Mouse (Mus musculus): Measurements from ENCODE around the gene Otud7a. TPM values are rescaled to one million over a fixed set of nuclear protein-coding genes. Genes with fewer than 3 reads are reported as not detected.
"Not testable (repeated sequence)": the region's sequence is repeated elsewhere in the genome, so short reads cannot be mapped to it uniquely, and the experiment has no call there.

Gene Otud7a
- total and polyA plus RNA-seq, 2 experiments from 2014 or later = 3.8 to 21.6 TPM

DNA sequence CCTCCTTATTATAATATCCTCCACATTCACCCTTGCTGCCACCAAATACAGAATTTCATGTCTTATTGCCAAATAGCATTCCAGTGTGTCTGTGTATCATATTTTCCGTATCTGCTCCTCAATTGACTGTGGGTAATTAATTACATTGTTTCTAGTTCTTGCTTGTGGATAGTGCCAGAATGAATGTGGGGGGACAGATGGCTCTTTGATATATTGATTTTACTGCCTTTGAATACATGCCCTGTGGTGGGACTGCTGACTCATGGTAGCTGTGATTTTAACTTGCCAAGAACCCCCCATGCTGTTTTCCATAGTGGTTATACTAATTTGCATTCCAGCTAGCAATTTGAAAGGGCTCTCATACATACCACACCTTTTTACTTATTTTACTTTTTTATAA, 215.7 kb downstream of the Otud7a start:
- ATAC-seq (peak; percentile 47), DNase-seq (no peak)
- WGBS = 26% methylated on average over 1 of the region's 1 CpGs
- H3K27me3 ChIP-seq (ENCODE audit: insufficient read depth, low read length) = no peaks in the 10 kb centered on the region
- H3K27ac ChIP-seq (ENCODE audit: low read depth, low read length) = no peak overlapping the region
- no peak for TF ChIP-seq CTCF (IDR thresholded peaks at IDR 0.05; ENCODE audit: low read depth)
- H3K4me1 ChIP-seq (ENCODE audit: insufficient read depth) = no peaks in the 10 kb centered on the region
- no peak overlapping the region for H3K9ac ChIP-seq
- no peak overlapping the region for H3K4me2 ChIP-seq (ENCODE audit: low read depth)
- H3K4me3 ChIP-seq (ENCODE audit: low read depth, low read length) = no peak overlapping the region
- peaks cover 7% of the 10 kb centered on the region; the same call in 1 of the 2 replicates for H3K9me3 ChIP-seq (ENCODE audit: low read length)
- no peaks in the 10 kb centered on the region for H3K36me3 ChIP-seq (ENCODE audit: insufficient read depth)

DNA sequence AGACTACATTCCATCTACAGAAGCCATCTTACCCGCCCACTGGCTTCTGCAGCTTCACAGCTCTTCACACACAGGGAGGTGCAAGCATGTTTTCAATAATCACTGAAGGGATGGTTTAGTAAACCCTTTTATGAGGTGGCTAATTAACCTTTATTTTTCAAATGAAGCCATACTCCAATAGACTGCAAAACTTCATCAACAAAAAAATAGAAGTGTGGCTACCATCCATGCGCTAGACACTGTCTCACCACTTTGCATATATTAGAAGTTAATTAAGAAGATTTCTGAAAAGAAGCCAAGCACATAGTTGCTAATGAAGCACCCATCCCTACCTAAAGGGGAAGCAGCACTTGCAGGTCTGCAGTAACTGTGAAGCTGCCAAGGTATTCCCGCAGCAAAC, 218.2 kb downstream of the Otud7a start:
- H3K27ac ChIP-seq (ENCODE audit: low read depth, low read length) = no peak overlapping the region
- peaks cover 7% of the 10 kb centered on the region; the same call in 1 of the 2 replicates for H3K9me3 ChIP-seq (ENCODE audit: low read length)
- TF ChIP-seq CTCF (IDR thresholded peaks at IDR 0.05; ENCODE audit: low read depth) = no peak
- no peak overlapping the region for H3K4me2 ChIP-seq (ENCODE audit: low read depth)
- H3K9ac ChIP-seq = no peak overlapping the region
- ATAC-seq = no peak; the same call in 1 of the 2 replicates
- DNase-seq = no peak
- H3K4me3 ChIP-seq (ENCODE audit: low read depth, low read length) = no peak overlapping the region
- H3K4me1 ChIP-seq (ENCODE audit: insufficient read depth) = no peaks in the 10 kb centered on the region
- no peaks in the 10 kb centered on the region for H3K27me3 ChIP-seq (ENCODE audit: insufficient read depth, low read length)
- H3K36me3 ChIP-seq (ENCODE audit: insufficient read depth) = no peaks in the 10 kb centered on the region
- 59% methylated on average over 3 of the region's 3 CpGs for WGBS

DNA sequence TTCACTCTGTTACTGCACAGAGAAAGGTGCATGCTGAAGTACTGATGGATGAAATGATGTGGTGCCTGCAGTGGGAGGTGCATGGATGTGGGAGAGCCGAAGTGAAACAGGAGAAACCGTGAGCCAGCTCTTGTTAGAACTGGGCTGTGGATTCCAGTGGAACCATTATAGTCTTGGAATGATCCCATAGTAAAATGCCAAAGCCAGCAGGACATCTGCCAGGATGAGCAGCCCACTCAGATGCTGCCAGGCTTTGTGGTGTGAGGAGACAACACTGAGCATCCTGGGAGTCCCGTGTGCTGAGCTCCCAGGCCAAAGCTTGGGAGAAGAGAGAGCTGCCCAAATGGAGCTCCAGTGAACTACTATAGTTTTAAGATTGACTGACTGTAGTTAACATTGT, 220.9 kb downstream of the Otud7a start:
- no peak overlapping the region for H3K9ac ChIP-seq
- no peak overlapping the region for H3K4me3 ChIP-seq (ENCODE audit: low read depth, low read length)
- H3K36me3 ChIP-seq (ENCODE audit: insufficient read depth) = no peaks in the 10 kb centered on the region
- H3K4me2 ChIP-seq (ENCODE audit: low read depth) = no peak overlapping the region
- no peak for TF ChIP-seq CTCF (IDR thresholded peaks at IDR 0.05; ENCODE audit: low read depth)
- no peak for ATAC-seq
- H3K27me3 ChIP-seq (ENCODE audit: insufficient read depth, low read length) = no peaks in the 10 kb centered on the region
- no peaks in the 10 kb centered on the region for H3K4me1 ChIP-seq (ENCODE audit: insufficient read depth)
- no peaks in the 10 kb centered on the region for H3K9me3 ChIP-seq (ENCODE audit: low read length)
- WGBS = 67% methylated on average over 3 of the region's 3 CpGs
- no peak overlapping the region for H3K27ac ChIP-seq (ENCODE audit: low read depth, low read length)
- DNase-seq = no peak

DNA sequence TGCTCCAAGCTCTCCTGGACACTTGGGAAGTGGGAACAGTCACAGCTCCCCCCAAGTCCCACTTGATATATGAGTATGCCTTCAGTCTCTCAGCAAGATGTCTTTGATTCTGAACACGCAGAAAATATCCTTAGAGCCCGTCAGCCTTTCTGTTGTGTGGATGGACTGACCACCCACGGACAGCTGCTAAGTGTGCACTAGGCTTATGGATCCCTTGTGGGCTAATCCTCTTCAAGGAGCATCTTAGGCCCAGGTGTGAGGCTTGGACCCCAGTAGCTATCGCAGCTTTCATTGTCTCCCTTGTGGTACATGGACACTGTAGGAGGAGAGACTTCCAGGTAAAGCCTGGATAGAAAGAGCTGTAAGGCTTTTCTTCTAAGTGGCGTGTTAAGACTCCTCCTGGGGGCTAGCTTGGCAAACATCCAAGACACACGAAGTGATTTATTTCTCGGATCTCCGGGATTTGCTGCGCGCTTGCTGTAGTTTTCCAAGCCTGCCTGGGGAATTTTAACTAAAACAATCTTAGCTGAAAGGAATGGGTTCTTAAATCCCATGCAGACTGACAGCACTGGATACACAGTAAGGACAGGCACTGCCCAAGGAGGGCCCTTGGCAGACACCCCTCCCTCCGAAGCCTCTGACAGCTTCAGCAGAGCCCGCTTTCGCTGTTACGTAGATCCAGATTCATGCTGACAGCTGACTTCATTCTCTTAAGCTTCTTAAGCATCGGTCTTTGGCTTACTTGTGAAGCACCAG, 223.6 kb downstream of the Otud7a start:
- Histone ChIP-seq H3K4me1 (ENCODE audit: insufficient read depth) (no peaks in the 10 kb centered on the region), H3K4me2 (ENCODE audit: low read depth) (peak overlapping the region; percentile 20; the same call in 1 of the 2 replicates), H3K27me3 (ENCODE audit: insufficient read depth, low read length) (no peaks in the 10 kb centered on the region), H3K9me3 (ENCODE audit: low read length) (no peaks in the 10 kb centered on the region), H3K36me3 (ENCODE audit: insufficient read depth) (no peaks in the 10 kb centered on the region), H3K4me3 (ENCODE audit: low read depth, low read length) (no peak overlapping the region), H3K27ac (ENCODE audit: low read depth, low read length) (no peak overlapping the region), H3K9ac (no peak overlapping the region)
- ATAC-seq (peak; percentile 35), DNase-seq (peak; percentile 65)
- no peak for TF ChIP-seq CTCF (IDR thresholded peaks at IDR 0.05; ENCODE audit: low read depth)
- 29% methylated on average over 15 of the region's 15 CpGs for WGBS

DNA sequence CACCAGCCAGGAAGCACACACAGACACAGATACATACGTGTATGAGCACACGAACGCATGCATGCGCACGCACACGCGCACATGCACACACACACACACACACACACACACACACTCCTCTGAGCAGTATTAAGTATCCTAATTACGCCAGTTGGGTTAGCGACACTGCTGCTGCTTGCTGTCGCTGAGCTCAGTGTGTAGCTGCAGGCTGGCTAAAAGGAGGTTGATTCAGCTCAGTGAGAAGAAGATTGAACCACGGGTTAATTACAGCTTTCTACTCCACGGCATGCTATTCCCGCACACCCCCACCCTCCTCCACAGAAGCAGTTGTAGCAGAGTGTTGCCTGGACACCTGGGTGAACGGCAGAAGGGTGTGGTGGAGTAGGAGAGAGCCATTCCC, 224.4 kb downstream of the Otud7a start:
- no peaks in the 10 kb centered on the region for H3K27me3 ChIP-seq (ENCODE audit: insufficient read depth, low read length)
- no peaks in the 10 kb centered on the region for H3K9me3 ChIP-seq (ENCODE audit: low read length)
- DNase-seq = peak; percentile 52
- H3K27ac ChIP-seq (ENCODE audit: low read depth, low read length) = no peak overlapping the region
- no peak overlapping the region for H3K4me2 ChIP-seq (ENCODE audit: low read depth)
- ATAC-seq = peak; percentile 73
- H3K4me1 ChIP-seq (ENCODE audit: insufficient read depth) = no peaks in the 10 kb centered on the region
- no peak for TF ChIP-seq CTCF (IDR thresholded peaks at IDR 0.05; ENCODE audit: low read depth)
- WGBS = 47% methylated on average over 14 of the region's 14 CpGs
- no peak overlapping the region for H3K4me3 ChIP-seq (ENCODE audit: low read depth, low read length)
- H3K9ac ChIP-seq = no peak overlapping the region
- no peaks in the 10 kb centered on the region for H3K36me3 ChIP-seq (ENCODE audit: insufficient read depth)

DNA sequence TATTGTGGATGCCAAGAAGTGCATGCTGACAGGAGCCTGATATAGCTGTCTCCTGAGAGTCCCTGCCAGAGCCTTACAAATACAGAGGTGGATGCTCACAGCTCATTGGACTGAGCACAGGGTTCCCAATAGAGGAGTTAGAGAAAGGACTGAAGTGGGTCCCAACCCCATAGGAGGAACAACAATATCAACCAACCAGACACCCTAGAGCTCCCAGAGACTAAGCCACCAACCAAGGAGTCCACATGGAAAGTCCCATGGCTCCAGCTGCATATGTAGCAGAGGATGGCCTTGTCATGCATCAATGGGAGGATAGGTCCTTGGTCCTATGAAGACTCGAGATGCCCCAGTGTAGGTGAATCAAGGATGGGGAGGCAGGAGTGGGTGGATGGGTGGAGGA, 226.4 kb downstream of the Otud7a start:
- H3K27me3 ChIP-seq (ENCODE audit: insufficient read depth, low read length); H3K27ac ChIP-seq (ENCODE audit: low read depth, low read length); DNase-seq; H3K4me1 ChIP-seq (ENCODE audit: insufficient read depth); ATAC-seq; H3K9me3 ChIP-seq (ENCODE audit: low read length); H3K4me3 ChIP-seq (ENCODE audit: low read depth, low read length); H3K9ac ChIP-seq; H3K4me2 ChIP-seq (ENCODE audit: low read depth); H3K36me3 ChIP-seq (ENCODE audit: insufficient read depth): not testable (repeated sequence)
- 90% methylated on average over 1 of the region's 1 CpGs for WGBS

DNA sequence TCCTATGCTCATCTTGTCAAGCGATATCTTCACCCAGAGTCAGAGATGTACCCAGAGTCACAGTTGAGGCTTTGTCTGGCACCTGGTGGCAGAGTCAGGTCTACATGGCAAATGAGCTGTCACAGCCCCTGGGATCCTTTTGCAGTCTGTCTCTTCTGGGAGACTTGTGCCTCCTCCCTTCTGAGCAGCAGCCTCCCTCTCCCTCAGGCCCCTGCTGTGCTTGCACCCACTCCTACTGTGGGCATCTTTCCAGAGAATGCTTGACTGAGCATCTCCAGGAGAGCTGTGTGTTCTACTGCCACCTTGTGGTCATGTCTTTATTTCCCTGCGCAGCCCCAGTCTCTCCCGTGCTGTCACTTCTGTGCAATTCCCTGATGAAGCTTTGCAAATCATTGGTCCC, 227.4 kb downstream of the Otud7a start:
- no peaks in the 10 kb centered on the region for H3K27me3 ChIP-seq (ENCODE audit: insufficient read depth, low read length)
- no peak overlapping the region for H3K9ac ChIP-seq
- H3K9me3 ChIP-seq (ENCODE audit: low read length) = no peaks in the 10 kb centered on the region
- no peak overlapping the region for H3K4me3 ChIP-seq (ENCODE audit: low read depth, low read length)
- H3K4me1 ChIP-seq (ENCODE audit: insufficient read depth) = no peaks in the 10 kb centered on the region
- ATAC-seq (peak; percentile 84), DNase-seq (peak; percentile 92)
- no peaks in the 10 kb centered on the region for H3K36me3 ChIP-seq (ENCODE audit: insufficient read depth)
- WGBS = 17% methylated on average over 3 of the region's 3 CpGs
- H3K4me2 ChIP-seq (ENCODE audit: low read depth) = no peak overlapping the region
- peak; percentile 91 for TF ChIP-seq CTCF (IDR thresholded peaks at IDR 0.05; ENCODE audit: low read depth)
- H3K27ac ChIP-seq (ENCODE audit: low read depth, low read length) = no peak overlapping the region

Data from forebrain, postnatal 0 days (tissue).